ENCODE assay signal across 8 mouse cellular contexts in genomic region chr6:86684655-86685011, GRCm38 (mm10). TPM values are rescaled to one million over a fixed set of nuclear protein-coding genes. Genes with fewer than 3 reads are reported as not detected.
A peak's percentile ranks its signal among the peaks of the same experiment; 100 is the strongest.
DNase-seq lines count a peak whose midpoint lies in the region; ATAC-seq and TF ChIP-seq lines count a peak whose summit lies in the region.

No protein-coding gene starts in this region.

- peak; percentile 29; the same call in 1 of the 2 replicates for ATAC-seq in liver, embryonic 11.5 days (replicated peaks; ENCODE audit: low FRiP score)
- peak; percentile 11; the same call in 1 of the 2 replicates for ATAC-seq in stomach, postnatal 0 days (ENCODE audit: low FRiP score, low TSS enrichment)

- no peak for TF ChIP-seq CTCF in stomach, postnatal 0 days (IDR thresholded peaks at IDR 0.05; ENCODE audit: low read depth)

- no peaks in the 10 kb centered on the region for H3K27me3 ChIP-seq in heart, embryonic 10.5 days (ENCODE audit: insufficient read depth, poor library complexity, severe bottlenecking)
- no peaks in the 10 kb centered on the region for H3K27me3 ChIP-seq in liver, embryonic 11.5 days (replicated peaks; ENCODE audit: control insufficient read depth, insufficient read depth, low read length)
- H3K27me3 ChIP-seq in stomach, postnatal 0 days (ENCODE audit: control insufficient read depth, insufficient read depth, low read length): no peaks in the 10 kb centered on the region

- H3K9ac ChIP-seq in liver, embryonic 11.5 days (ENCODE audit: low read depth, low read length): peak overlapping the region; percentile 88
- peak overlapping the region; percentile 85 for H3K9ac ChIP-seq in stomach, postnatal 0 days (ENCODE audit: low read length)

- no peak for DNase-seq in heart, embryonic 10.5 days (ENCODE audit: low spot score)
- DNase-seq in heart, postnatal 36 days: no peak
- peak; percentile 9 for DNase-seq in thymus, postnatal 14 days
- no peak for DNase-seq in thymus, postnatal 36 days
- no peak for DNase-seq in liver, embryonic 11.5 days (ENCODE audit: low spot score)
- DNase-seq in stomach, postnatal 0 days (ENCODE audit: low spot score): no peak
- DNase-seq in right cerebral cortex, postnatal 10 days (ENCODE audit: low spot score in 2 of 2): no peak
- DNase-seq in retina, postnatal 1 day: no peak

- H3K4me2 ChIP-seq in liver, embryonic 11.5 days: peak overlapping the region; percentile 89
- H3K4me2 ChIP-seq in stomach, postnatal 0 days (replicated peaks; ENCODE audit: low read depth): peak overlapping the region; percentile 58

- H3K4me3 ChIP-seq in heart, embryonic 10.5 days: peak overlapping the region; percentile 92
- H3K4me3 ChIP-seq in liver, embryonic 11.5 days (ENCODE audit: low read depth, low read length): peak overlapping the region; percentile 86
- peak overlapping the region; percentile 85 for H3K4me3 ChIP-seq in stomach, postnatal 0 days (ENCODE audit: low read depth, low read length)

- H3K4me1 ChIP-seq in heart, embryonic 10.5 days: peaks cover 9% of the 10 kb centered on the region
- peaks cover 6% of the 10 kb centered on the region; the same call in 1 of the 2 replicates for H3K4me1 ChIP-seq in liver, embryonic 11.5 days (replicated peaks; ENCODE audit: control insufficient read depth, insufficient read depth, low read length)
- no peaks in the 10 kb centered on the region for H3K4me1 ChIP-seq in stomach, postnatal 0 days (replicated peaks; ENCODE audit: control insufficient read depth, insufficient read depth)

- H3K27ac ChIP-seq in heart, embryonic 10.5 days: peak overlapping the region; percentile 91
- H3K27ac ChIP-seq in liver, embryonic 11.5 days (ENCODE audit: low read depth, low read length): 0 out of 2 replicates have a peak overlapping the region, but pooled peaks have one; percentile 61
- H3K27ac ChIP-seq in stomach, postnatal 0 days (replicated peaks): peak overlapping the region; percentile 59

- H3K9me3 ChIP-seq in heart, embryonic 10.5 days: no peaks in the 10 kb centered on the region
- no peaks in the 10 kb centered on the region for H3K9me3 ChIP-seq in liver, embryonic 11.5 days (ENCODE audit: control insufficient read depth, low read length)
- H3K9me3 ChIP-seq in stomach, postnatal 0 days (ENCODE audit: control insufficient read depth, low read length): no peaks in the 10 kb centered on the region

- peaks cover 33% of the 10 kb centered on the region for H3K36me3 ChIP-seq in heart, embryonic 10.5 days
- peaks cover 8% of the 10 kb centered on the region for H3K36me3 ChIP-seq in liver, embryonic 11.5 days (ENCODE audit: control insufficient read depth, insufficient read depth, low read length)
- H3K36me3 ChIP-seq in stomach, postnatal 0 days (ENCODE audit: control insufficient read depth, insufficient read depth, low read length): peaks cover 7% of the 10 kb centered on the region; the same call in 1 of the 2 replicates

- no peak for TF ChIP-seq EP300 in stomach, postnatal 0 days (optimal IDR thresholded peaks at IDR 0.05)

- WGBS in heart, embryonic 10.5 days: 36% methylated on average over 12 of the region's 12 CpGs
- WGBS in liver, embryonic 11.5 days: 35% methylated on average over 12 of the region's 12 CpGs
- WGBS in stomach, postnatal 0 days: 33% methylated on average over 12 of the region's 12 CpGs

- intact Hi-C loops in heart, postnatal 36 days (cut with DNase I): no loop called here

RNA-seq across cellular contexts. Expression of gene Snrnp27, which starts 0.3 kb away (rescaled TPM):
- 94.8 and 112 TPM in 2 replicates for polyA plus RNA-seq in heart, embryonic 10.5 days (2016; fragmentation: Nextera tagmentation; extraction: Ambion mirVana)
- 10 to 100 TPM; 43.2 to 47.2 TPM for total RNA-seq in heart, postnatal 36 days (2021)
- polyA plus RNA-seq in liver, embryonic 11.5 days (2014; fragmentation: Nextera tagmentation; extraction: Ambion mirVana): 109 and 122 TPM in 2 replicates
- polyA plus RNA-seq in stomach, postnatal 0 days (2015; fragmentation: Nextera tagmentation; extraction: Ambion mirVana): 82.7 and 90.8 TPM in 2 replicates

RNA-seq across cellular contexts. Expression of gene Mxd1, which starts 15.7 kb away (rescaled TPM):
- 8.9 and 9.6 TPM in 2 replicates for polyA plus RNA-seq in heart, embryonic 10.5 days (2016; fragmentation: Nextera tagmentation; extraction: Ambion mirVana)
- 1 to 10 TPM; 8.8 to 9.5 TPM for total RNA-seq in heart, postnatal 36 days (2021)
- polyA plus RNA-seq in liver, embryonic 11.5 days (2014; fragmentation: Nextera tagmentation; extraction: Ambion mirVana): 11.5 and 13.4 TPM in 2 replicates
- 24.4 and 27.3 TPM in 2 replicates for polyA plus RNA-seq in stomach, postnatal 0 days (2015; fragmentation: Nextera tagmentation; extraction: Ambion mirVana)

RNA-seq across cellular contexts. Expression of gene Gmcl1, which starts 48.5 kb away (rescaled TPM):
- polyA plus RNA-seq in heart, embryonic 10.5 days (2016; fragmentation: Nextera tagmentation; extraction: Ambion mirVana): 19.1 and 26.3 TPM in 2 replicates
- 1 to 10 TPM; 4.4 to 4.6 TPM for total RNA-seq in heart, postnatal 36 days (2021)
- polyA plus RNA-seq in liver, embryonic 11.5 days (2014; fragmentation: Nextera tagmentation; extraction: Ambion mirVana): 17.9 and 21.9 TPM in 2 replicates
- polyA plus RNA-seq in stomach, postnatal 0 days (2015; fragmentation: Nextera tagmentation; extraction: Ambion mirVana): 11.6 and 14.0 TPM in 2 replicates

RNA-seq across cellular contexts. Expression of gene Asprv1, which starts 56.7 kb away (rescaled TPM):
- polyA plus RNA-seq in heart, embryonic 10.5 days (2016; fragmentation: Nextera tagmentation; extraction: Ambion mirVana): 0.23 and 0.58 TPM in 2 replicates
- total RNA-seq in heart, postnatal 36 days (2021): not detected
- 0.19 and 0.36 TPM in 2 replicates for polyA plus RNA-seq in liver, embryonic 11.5 days (2014; fragmentation: Nextera tagmentation; extraction: Ambion mirVana)
- polyA plus RNA-seq in stomach, postnatal 0 days (2015; fragmentation: Nextera tagmentation; extraction: Ambion mirVana): 2,145 and 2,418 TPM in 2 replicates
